Mouse (Mus musculus) testis, adult 2 months (tissue): Measurements from ENCODE around the gene Rpp25l. TPM values are rescaled to one million over a fixed set of nuclear protein-coding genes. Genes with fewer than 3 reads are reported as not detected.
"Not testable (repeated sequence)": the region's sequence is repeated elsewhere in the genome, so short reads cannot be mapped to it uniquely, and the experiment has no call there.

Experiments used
- H3K27ac ChIP-seq: fragments of 200-500 bp; 2 replicates; pipeline ENCODE4 v1.5.1; 2012; ENCODE audit warnings: low read depth, low read length; ENCODE audit not compliant: control insufficient read depth, insufficient read depth
- H3K27me3 ChIP-seq: fragments of 200-500 bp; 2 replicates; pipeline ENCODE4 v1.6.1; 2012; ENCODE audit warnings: mild to moderate bottlenecking, low read length, moderate library complexity; ENCODE audit not compliant: control insufficient read depth, insufficient read depth
- H3K36me3 ChIP-seq: fragments of 200-500 bp; 2 replicates; pipeline ENCODE4 v1.6.1; 2012; ENCODE audit warnings: mild to moderate bottlenecking, low read length; ENCODE audit not compliant: control insufficient read depth, insufficient read depth
- H3K4me1 ChIP-seq: fragments of 200-500 bp; 2 replicates; pipeline ENCODE4 v1.6.1; 2012; ENCODE audit warnings: low read length; ENCODE audit not compliant: control insufficient read depth, insufficient read depth
- H3K4me3 ChIP-seq: fragments of 200-500 bp; 2 replicates; pipeline ENCODE4 v1.5.1; 2012; ENCODE audit warnings: low read depth, mild to moderate bottlenecking, low read length, moderate library complexity, mixed read lengths; ENCODE audit not compliant: control insufficient read depth
- CTCF ChIP-seq: fragments of 200-500 bp; IDR thresholded peaks from 2 replicates; pipeline ENCODE4 v1.5.1; 2012; ENCODE audit warnings: low read depth, mild to moderate bottlenecking, inconsistent platforms, low read length, moderate library complexity; ENCODE audit not compliant: control insufficient read depth, insufficient read depth, insufficient replicate concordance
- POLR2A ChIP-seq: fragments of 200-500 bp; IDR thresholded peaks from 2 replicates; pipeline ENCODE4 v1.6.1; 2012; ENCODE audit warnings: low read depth, mild to moderate bottlenecking, inconsistent platforms, low read length, moderate library complexity; ENCODE audit not compliant: control insufficient read depth
- polyA plus RNA-seq: library from polyadenylated mRNA; depleted of rRNA; stranded (reverse); fragments of >200 nt; gene quantifications from 2 replicates; pipeline ENCODE4 v1.2.3, GENCODE M21; 2012

Rpp25l gene
- polyA plus RNA-seq, 1 experiment, result 21.8 TPM

GRCm38 (mm10) chr4:41712421-41713196 is 725 bp downstream of the Rpp25l start:
- no peaks in the 10 kb centered on the region for H3K27me3 ChIP-seq
- H3K4me1 ChIP-seq, result peaks cover 25% of the 10 kb centered on the region
- 0 out of 2 replicates have a peak, but pooled peaks cover 2% of the 10 kb centered on the region for H3K36me3 ChIP-seq
- peak overlapping the region; percentile 96 for H3K4me3 ChIP-seq
- peak overlapping the region; percentile 86 for H3K27ac ChIP-seq
- TF ChIP-seq POLR2A, result no peak
- no peak for TF ChIP-seq CTCF

GRCm38 (mm10) chr4:41711705-41712375 is 1.5 kb downstream of the Rpp25l start:
- Histone ChIP-seq H3K4me1 (peaks cover 25% of the 10 kb centered on the region), H3K27me3 (no peaks in the 10 kb centered on the region), H3K27ac (no peak overlapping the region; the same call in 1 of the 2 replicates), H3K4me3 (peak overlapping the region; percentile 96), H3K36me3 (0 out of 2 replicates have a peak, but pooled peaks cover 2% of the 10 kb centered on the region)
- no peak for TF ChIP-seq POLR2A
- TF ChIP-seq CTCF, result no peak

- peaks cover 25% of the 10 kb centered on the region for H3K4me1 ChIP-seq
- no peaks in the 10 kb centered on the region for H3K27me3 ChIP-seq
- TF ChIP-seq CTCF (no peak), POLR2A (no peak)
- H3K27ac ChIP-seq, result no peak overlapping the region
- 0 out of 2 replicates have a peak, but pooled peaks cover 2% of the 10 kb centered on the region for H3K36me3 ChIP-seq
- H3K4me3 ChIP-seq, result no peak overlapping the region
Observed at GRCm38 (mm10) chr4:41710229-41710628, 3.1 kb downstream of the Rpp25l start.

GRCm38 (mm10) chr4:41708192-41708745 is 5.1 kb downstream of the Rpp25l start:
- Histone ChIP-seq H3K4me3 (no peak overlapping the region), H3K4me1 (peaks cover 14% of the 10 kb centered on the region), H3K27me3 (no peaks in the 10 kb centered on the region), H3K36me3 (0 out of 2 replicates have a peak, but pooled peaks cover 2% of the 10 kb centered on the region), H3K27ac (no peak overlapping the region)
- no peak for TF ChIP-seq CTCF
- TF ChIP-seq POLR2A, result no peak

DNA sequence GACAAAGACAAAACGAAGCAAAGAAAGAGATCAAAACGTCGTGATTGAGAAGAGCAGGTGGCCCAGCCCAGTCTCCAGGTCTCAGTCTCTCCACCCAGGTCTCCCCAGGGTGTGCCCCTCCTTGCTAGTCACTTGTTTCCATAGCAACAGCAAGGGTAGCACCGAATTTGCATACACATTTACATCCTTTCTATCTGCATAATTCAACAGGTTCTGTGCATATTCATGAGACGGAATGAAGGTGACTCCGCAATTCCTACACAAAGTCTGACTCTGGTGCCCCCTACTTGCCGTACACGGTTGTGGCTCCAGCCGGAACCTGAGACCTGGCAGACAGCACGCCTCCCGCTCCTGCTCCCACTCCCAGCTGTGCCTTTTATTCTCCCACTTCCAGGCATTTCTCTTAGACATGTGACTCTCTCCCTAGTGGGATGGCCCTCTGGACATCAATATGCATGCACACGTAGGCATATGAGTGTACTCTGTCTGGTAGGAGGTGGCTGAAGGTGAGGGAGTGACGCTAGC is 6.3 kb downstream of the Rpp25l start:
- Histone ChIP-seq H3K27ac (no peak overlapping the region), H3K4me1 (peaks cover 4% of the 10 kb centered on the region), H3K27me3 (no peaks in the 10 kb centered on the region), H3K4me3 (no peak overlapping the region), H3K36me3 (no peaks in the 10 kb centered on the region)
- TF ChIP-seq POLR2A (no peak), CTCF (peak; percentile 46; the same call in 1 of the 2 replicates)

DNA sequence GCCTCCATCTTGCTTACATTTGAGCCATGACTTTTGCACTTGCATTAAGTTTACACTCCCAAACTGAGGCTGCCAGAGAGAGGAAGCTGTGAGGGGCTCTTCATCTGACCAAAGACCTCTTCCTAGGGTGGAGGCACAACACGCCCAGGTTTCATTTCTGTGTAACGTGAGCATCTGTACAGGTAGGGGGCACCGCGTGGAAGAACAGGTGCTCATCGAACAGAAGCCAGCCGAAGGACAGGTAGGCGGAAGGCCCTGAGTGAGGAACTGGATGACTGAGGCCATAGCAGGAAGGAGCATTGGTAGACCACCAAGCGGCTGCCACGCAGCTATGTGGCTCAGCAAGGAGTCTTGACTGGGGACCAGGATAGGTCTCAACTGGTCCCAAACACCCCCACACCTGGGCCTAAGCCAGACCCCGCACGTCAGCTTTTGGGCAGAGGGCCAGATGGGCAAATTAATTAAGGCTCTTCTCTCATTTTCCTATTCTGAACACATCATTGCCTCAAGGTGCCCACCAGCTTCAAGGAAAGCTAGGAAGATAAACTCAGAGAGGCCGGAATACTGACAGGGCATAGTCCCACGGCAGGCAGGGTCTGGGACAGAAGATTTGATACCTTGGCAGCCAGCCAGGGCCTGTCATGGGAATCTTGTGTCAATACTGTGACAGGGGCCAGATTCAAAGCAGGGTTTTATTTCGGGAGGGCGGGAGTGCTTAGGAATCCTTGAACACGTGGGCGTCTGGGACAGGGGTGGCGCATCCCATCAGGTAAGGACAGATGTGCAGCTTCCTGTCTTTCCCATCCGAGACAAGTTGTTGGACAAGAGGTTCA is 7.2 kb downstream of the Rpp25l start:
- no peaks in the 10 kb centered on the region for H3K36me3 ChIP-seq
- H3K4me3 ChIP-seq, result no peak overlapping the region
- TF ChIP-seq POLR2A (no peak), CTCF (no peak)
- H3K4me1 ChIP-seq, result no peaks in the 10 kb centered on the region; the same call in 1 of the 2 replicates
- no peaks in the 10 kb centered on the region for H3K27me3 ChIP-seq
- no peak overlapping the region for H3K27ac ChIP-seq

DNA sequence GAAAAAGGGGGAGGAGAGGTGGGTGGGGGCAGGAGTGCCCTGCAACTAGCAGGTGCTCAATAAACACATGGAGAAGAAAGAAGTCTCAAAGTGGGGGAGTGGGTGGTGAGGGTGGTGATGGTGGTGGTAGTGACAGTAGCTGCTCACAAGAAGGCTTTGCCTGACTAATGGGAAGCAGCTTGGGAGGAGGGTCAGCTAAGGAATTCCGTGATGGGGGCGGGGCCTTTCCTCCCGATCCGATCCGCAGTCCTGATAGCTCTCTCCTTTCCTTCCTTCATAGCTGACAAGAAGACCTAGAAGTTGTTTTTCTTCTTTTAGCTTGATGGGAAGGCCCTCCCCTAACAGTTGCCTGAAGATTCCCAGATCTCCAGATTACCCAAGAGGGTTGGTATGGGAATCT is 8.7 kb downstream of the Rpp25l start:
- H3K27me3 ChIP-seq, result no peaks in the 10 kb centered on the region
- TF ChIP-seq POLR2A, result no peak
- TF ChIP-seq CTCF, result no peak
- H3K36me3 ChIP-seq, result no peaks in the 10 kb centered on the region
- no peaks in the 10 kb centered on the region; the same call in 1 of the 2 replicates for H3K4me1 ChIP-seq
- H3K4me3 ChIP-seq, result no peak overlapping the region
- no peak overlapping the region for H3K27ac ChIP-seq

DNA sequence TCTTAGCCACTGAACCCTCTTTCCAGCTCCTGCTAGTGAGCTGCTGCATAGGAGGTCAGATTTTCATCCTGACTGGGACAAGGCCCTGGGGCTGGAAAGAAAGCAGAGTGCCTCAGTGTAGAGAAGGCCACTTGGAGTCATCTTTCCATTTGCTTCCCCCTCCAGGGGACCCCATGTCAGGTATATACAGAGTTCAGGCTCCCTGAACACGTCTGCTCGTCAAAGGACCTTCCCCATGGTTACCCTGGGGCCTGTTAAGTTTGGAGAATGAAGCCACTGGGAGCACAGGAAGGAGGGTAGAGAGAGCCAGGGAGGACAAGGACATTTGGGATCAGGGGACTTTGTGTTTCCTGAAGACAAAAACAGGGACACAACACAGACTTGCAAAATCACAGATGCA is 11.1 kb downstream of the Rpp25l start:
- H3K27ac ChIP-seq, H3K27me3 ChIP-seq, H3K4me3 ChIP-seq, H3K36me3 ChIP-seq, H3K4me1 ChIP-seq: not testable (repeated sequence)

GRCm38 (mm10) chr4:41700224-41700623 is 13.1 kb downstream of the Rpp25l start:
- not testable (repeated sequence) for H3K4me1 ChIP-seq, H3K4me3 ChIP-seq, H3K36me3 ChIP-seq, H3K27ac ChIP-seq, H3K27me3 ChIP-seq

GRCm38 (mm10) chr4:41699783-41700182 is 13.6 kb downstream of the Rpp25l start, which contains the start of gene Il11ra1:
Il11ra1 (plus strand) TSS chr4:41699989.
- H3K4me1 ChIP-seq, H3K27me3 ChIP-seq, H3K4me3 ChIP-seq: not testable (repeated sequence)

More at GRCm38 (mm10) chr4:41699783-41700182, 13.6 kb downstream of the Rpp25l start, which contains the start of gene Il11ra1:
- not testable (repeated sequence) for H3K36me3 ChIP-seq, H3K27ac ChIP-seq
